Mouse (Mus musculus) skeletal muscle tissue, adult 2 months (tissue): ENCODE data around the gene Hsd17b12.
A peak's percentile ranks its signal among the peaks of the same experiment; 100 is the strongest.

Experiments used
- DNase-seq: peaks from one replicate; pipeline ENCODE4 v3.0.0-alpha.2; 2012; ENCODE audit warnings: low read depth, low spot score

Hsd17b12 gene

DNA sequence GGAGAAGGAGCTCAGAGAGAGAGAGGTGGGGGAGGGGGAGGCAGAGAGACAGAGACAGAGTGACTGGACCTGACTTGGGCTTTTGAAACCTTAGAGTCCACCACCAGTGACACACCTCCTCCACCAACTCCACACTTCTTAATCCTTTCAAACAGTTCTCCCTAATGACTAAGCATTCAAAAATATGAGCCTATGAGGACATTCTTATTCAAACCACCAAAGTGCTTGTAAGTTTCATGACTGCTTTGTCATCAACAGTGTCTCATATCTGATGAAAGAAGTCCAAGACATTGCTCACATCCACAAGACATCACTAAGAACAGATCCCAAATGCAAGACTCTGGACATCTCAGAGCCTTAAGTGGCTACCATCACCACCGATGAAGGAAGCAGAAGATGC, 67.9 kb downstream of the Hsd17b12 start:
- DNase-seq: no peak

DNA sequence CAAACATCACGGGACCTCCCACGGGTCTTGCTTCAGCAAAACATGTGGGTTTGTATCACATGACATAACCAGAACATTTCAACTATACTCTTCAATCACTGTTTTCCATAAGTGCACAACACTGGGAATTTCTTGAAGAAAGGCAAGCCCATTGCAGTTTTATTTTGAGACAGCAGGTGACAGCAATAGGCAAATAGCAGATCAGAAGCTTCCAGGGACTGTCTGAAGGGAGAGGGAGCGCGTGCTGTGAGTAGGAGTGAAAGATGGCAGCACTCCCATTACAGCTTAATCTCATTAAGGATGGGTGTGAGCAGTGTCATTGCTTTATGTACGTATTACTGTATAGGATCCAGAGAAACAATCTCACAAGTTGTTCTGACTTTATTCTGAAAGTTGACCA, 88.3 kb downstream of the Hsd17b12 start:
- no peak for DNase-seq

GRCm38 (mm10) chr2:94066540-94067135, 91.1 kb downstream of the Hsd17b12 start:
- DNase-seq: no peak

DNA sequence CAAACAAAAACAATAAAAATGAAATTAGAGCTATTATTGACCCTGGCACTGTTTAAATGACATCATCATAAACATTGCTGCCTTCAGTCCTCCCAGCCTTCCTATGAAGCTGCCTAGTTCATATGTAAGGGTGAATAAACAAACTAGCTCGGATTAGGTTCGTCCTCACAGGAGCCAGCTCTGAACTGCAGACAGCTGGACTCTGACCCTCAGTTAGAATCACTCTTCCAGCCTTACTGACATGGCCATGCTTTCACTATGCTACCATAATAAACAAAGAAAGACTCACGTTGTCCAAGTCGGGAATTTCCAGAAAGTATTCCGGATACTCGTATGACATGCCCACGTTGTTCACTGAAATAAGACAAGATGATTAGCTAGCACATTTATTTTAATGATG, 91.6 kb downstream of the Hsd17b12 start:
- no peak for DNase-seq

DNA sequence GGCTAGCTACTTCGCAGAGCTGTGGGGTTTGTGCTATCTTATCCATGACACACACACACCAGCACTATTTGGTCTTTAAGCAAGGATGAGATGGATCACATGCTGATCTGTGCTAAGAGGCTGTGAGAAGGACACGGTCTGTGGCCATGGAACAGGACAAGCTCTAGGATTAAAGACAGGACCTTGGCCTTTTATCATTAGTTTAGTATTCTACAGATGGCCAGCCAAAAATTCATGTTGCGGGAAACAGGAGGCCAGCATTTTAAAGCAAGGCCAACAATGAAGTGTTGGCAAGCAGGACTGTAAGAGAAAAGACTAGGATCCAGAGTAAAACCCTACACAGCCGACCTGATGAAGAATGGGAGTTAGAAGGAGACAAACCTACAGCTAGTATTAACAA, 95.0 kb downstream of the Hsd17b12 start:
- DNase-seq: no peak

- no peak for DNase-seq
Measured at GRCm38 (mm10) chr2:94059459-94059858, 98.3 kb downstream of the Hsd17b12 start.

GRCm38 (mm10) chr2:94054813-94055212, 103.0 kb downstream of the Hsd17b12 start:
- peak; percentile 18 for DNase-seq

- DNase-seq: no peak
Measured at GRCm38 (mm10) chr2:94051952-94052351, 105.8 kb downstream of the Hsd17b12 start.

DNA sequence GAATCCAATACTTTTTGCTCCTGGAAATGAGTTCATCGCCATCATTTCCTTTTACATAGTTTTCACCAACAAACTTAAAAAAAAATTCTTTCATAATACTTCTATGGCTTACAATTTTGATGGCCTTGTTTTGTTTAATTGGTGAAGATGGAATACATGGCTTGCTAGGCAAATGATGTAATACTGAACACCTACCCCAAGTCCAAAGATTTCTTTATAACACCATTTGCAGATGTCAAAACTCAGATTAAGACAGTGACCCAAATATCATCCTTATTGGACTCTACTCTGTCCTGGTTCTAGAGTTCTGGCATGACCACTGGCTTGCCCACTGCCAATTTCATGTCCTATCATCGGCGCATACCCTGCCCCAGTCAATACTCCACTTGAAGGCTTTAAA, 106.9 kb downstream of the Hsd17b12 start:
- DNase-seq: no peak

- no peak for DNase-seq
Measured at GRCm38 (mm10) chr2:94049471-94050176, 108.1 kb downstream of the Hsd17b12 start.

- DNase-seq: no peak
Measured at GRCm38 (mm10) chr2:94048733-94049470, 108.9 kb downstream of the Hsd17b12 start.

DNA sequence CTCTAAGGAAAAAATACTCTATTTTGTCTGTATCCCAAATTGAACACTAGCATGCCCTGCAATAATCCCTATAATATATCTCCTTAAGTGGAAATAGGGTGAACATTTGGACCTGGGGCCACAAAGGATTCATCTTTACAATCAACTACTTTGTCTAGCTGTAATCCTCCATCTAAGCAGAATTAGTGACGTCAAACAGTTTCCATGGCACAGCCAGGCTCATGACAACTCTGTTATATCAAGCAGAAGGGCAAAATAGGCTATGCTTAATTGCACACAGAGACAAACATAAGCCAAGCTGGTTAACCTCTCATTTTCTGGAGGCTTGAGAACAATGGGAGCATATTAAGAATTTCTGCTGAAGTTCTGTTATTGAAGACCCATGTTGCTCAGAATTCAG, 109.5 kb downstream of the Hsd17b12 start:
- DNase-seq: no peak

- DNase-seq: peak; percentile 30
Measured at GRCm38 (mm10) chr2:94045411-94046090, 112.2 kb downstream of the Hsd17b12 start.

DNA sequence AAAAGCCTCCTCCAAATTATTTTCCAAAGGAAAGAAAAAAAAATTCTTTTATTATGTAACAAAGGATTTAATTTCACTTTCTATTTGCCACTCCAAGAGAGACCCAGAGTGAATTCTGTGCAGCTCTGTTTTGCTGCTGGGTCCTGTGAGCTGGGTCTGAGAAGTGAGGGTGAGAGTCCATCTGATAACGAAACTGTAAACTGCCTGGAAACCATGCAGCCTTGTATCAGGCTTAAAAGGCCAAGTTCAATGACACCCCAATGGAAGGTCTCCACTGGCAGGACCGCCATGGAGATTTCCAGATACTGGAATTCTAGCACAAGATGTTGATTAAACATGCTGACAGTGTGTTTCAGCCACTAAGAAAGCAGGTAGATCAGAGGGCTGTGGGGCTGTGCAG, 113.6 kb downstream of the Hsd17b12 start:
- DNase-seq: no peak

GRCm38 (mm10) chr2:94043662-94044061, 114.1 kb downstream of the Hsd17b12 start:
- DNase-seq: no peak

- DNase-seq: no peak
Measured at GRCm38 (mm10) chr2:94042461-94042860, 115.3 kb downstream of the Hsd17b12 start.

DNA sequence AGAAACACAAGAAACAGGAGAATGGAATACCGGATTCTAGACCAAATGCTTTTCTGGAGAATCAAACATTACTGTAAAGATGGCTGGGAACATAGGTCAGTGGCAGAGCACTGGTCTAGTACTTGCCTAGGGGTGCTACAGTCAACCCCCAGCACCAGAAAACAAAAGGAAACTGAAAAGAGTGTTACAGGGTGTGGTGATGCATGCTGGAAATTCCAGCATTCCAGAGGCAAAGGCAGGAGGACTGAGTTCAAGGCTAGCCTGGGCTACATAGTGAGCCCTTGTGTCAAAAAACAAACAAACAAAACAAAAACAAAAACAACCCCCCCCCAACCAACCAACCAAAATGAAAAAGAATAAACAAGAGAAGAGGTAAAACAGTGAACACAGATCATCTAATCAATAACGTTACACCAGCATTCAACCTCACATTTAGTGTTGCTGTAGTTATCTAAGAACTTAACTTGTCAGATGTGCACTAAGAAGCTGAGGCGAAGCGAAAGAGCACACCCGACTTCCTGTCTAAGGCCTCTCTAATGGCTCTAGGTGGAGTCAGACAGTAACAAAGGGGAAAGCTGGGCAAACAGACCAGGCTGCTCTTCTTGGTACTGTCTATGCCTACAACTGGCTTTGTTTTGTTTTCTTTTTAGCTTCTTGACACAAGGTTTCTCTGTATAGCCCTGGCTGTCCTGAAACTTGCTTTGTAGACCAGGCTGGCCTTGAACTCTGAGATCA, 117.2 kb downstream of the Hsd17b12 start:
- DNase-seq: no peak

- peak; percentile 39 for DNase-seq
Measured at GRCm38 (mm10) chr2:94035428-94036331, 122.1 kb downstream of the Hsd17b12 start.

GRCm38 (mm10) chr2:94030602-94031001, 127.2 kb downstream of the Hsd17b12 start:
- DNase-seq: peak; percentile 29

GRCm38 (mm10) chr2:94024637-94025036, 133.1 kb downstream of the Hsd17b12 start:
- DNase-seq: no peak
